Mouse (Mus musculus) E14TG2a.4 (cell line): Measurements from ENCODE around the gene Abca4.

Source experiments
- H3K27me3 ChIP-seq: 2 replicates; pipeline ENCODE4 v1.6.1; 2014; ENCODE audit warnings: low read length, control low read depth; ENCODE audit not compliant: insufficient read depth
- H3K36me3 ChIP-seq: 2 replicates; pipeline ENCODE4 v1.6.1; 2014; ENCODE audit warnings: low read length, control low read depth; ENCODE audit not compliant: insufficient read depth
- H3K4me1 ChIP-seq: replicated peaks from 2 replicates; pipeline ENCODE4 v1.6.1; 2014; ENCODE audit warnings: low read depth, low read length, control low read depth
- H3K4me3 ChIP-seq: replicated peaks from 2 replicates; pipeline ENCODE4 v1.5.1; 2014; ENCODE audit warnings: mild to moderate bottlenecking, low read length
- H3K9me3 ChIP-seq: 2 replicates; pipeline ENCODE4 v1.6.1; 2014; ENCODE audit warnings: low read length, control low read depth
- CTCF ChIP-seq: conservative IDR thresholded peaks from 2 replicates; pipeline ENCODE4 v1.5.1; 2014; ENCODE audit warnings: low read length
- NANOG ChIP-seq: IDR thresholded peaks from 2 replicates; pipeline ENCODE4 v1.6.1; 2014; ENCODE audit warnings: borderline replicate concordance, low read length, mixed read lengths
- POU5F1 ChIP-seq: IDR thresholded peaks from 2 replicates; pipeline ENCODE4 v1.6.1; 2014; ENCODE audit warnings: low read length, borderline replicate concordance

The Abca4 gene

GRCm38 (mm10) chr3:122043799-122044547, at the start of gene Abca4:
TSS of gene Abca4 (plus strand) at chr3:122044443.
- no peak for TF ChIP-seq CTCF
- TF ChIP-seq NANOG, result no peak
- TF ChIP-seq POU5F1, result no peak
- H3K4me1 ChIP-seq, result peaks cover 44% of the 10 kb centered on the region

DNA sequence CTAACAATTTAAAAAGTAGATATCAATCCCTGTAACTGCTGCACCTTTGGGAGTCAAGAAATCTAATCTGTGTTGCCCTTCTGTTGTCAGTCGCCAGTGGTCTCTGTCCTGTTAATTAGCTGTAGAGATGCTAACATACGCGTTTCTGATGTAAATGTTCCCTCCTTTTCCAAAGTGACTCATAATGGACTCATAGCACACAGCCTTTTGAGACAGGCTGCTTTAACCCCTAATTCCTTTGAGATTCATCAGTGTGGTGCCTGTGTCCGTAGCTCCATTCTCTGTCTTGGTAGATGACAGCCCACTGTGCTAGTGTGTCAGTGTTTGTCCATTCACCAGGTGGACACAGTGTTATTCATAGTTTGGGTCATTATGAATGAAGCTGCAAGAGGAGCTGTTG, 49.1 kb upstream of the Abca4 start:
- peaks cover 35% of the 10 kb centered on the region for H3K4me1 ChIP-seq
- TF ChIP-seq CTCF, result no peak
- no peak for TF ChIP-seq NANOG
- TF ChIP-seq POU5F1, result no peak
- H3K36me3 ChIP-seq, result peaks cover 13% of the 10 kb centered on the region
- no peak overlapping the region for H3K4me3 ChIP-seq
- H3K9me3 ChIP-seq, result no peaks in the 10 kb centered on the region
- no peaks in the 10 kb centered on the region for H3K27me3 ChIP-seq

More at GRCm38 (mm10) chr3:122043799-122044547, at the start of gene Abca4:
- H3K4me3 ChIP-seq, result peak within 1 kb of the TSS; percentile 52
- no peaks in the 10 kb centered on the region for H3K9me3 ChIP-seq
- peaks cover 45% of the 10 kb centered on the region for H3K27me3 ChIP-seq
- H3K36me3 ChIP-seq, result no peaks in the 10 kb centered on the region

DNA sequence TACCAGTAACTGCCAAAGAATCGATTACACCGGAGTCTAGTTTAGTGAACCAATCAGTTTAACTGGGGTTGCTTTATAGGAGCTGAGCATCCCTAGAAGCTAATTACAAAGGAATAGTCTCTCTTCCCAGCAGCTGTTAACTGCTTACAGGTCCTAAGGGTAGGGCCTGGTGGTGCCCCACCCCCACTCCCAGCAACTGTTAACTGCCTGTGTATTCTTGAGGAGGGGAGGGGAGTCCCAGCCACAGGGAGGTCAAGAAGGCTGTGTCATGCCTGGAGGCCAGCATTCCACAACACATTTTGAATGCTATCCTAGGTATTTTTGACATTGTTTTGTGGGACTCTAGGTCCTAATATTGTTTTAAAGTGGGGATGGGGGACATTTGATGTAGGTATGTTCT, 44.3 kb upstream of the Abca4 start:
- no peak for TF ChIP-seq CTCF
- TF ChIP-seq NANOG, result peak; percentile 41; the same call in 1 of the 2 replicates
- Histone ChIP-seq H3K9me3 (no peaks in the 10 kb centered on the region), H3K36me3 (peaks cover 10% of the 10 kb centered on the region; the same call in 1 of the 2 replicates), H3K4me1 (peaks cover 41% of the 10 kb centered on the region), H3K27me3 (no peaks in the 10 kb centered on the region), H3K4me3 (no peak overlapping the region)

GRCm38 (mm10) chr3:122001568-122001967, 42.7 kb upstream of the Abca4 start:
- TF ChIP-seq NANOG, result no peak
- no peak for TF ChIP-seq POU5F1
- no peak for TF ChIP-seq CTCF
- peaks cover 26% of the 10 kb centered on the region for H3K4me1 ChIP-seq
- H3K9me3 ChIP-seq, result no peaks in the 10 kb centered on the region
- no peak overlapping the region for H3K4me3 ChIP-seq
- peaks cover 10% of the 10 kb centered on the region; the same call in 1 of the 2 replicates for H3K36me3 ChIP-seq
- H3K27me3 ChIP-seq, result no peaks in the 10 kb centered on the region

DNA sequence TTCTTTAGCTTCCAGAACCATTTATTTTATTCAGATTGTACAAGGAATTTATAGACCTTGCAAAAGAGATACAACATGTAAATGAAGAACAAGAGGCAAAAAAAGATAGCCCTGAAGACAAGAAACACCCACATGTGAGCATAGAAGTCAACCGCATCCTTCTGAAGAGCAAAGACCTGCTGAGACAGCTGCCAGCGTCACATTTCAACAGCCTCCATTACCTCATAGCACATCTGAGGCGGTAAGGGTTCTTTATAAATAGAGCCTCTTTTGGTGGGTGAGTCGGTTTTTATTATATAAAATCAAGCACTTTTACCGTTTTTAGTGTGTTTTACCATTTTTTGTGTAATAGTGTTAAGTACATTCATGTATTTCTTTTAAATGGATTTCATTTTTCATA, 34.4 kb upstream of the Abca4 start:
- peaks cover 5% of the 10 kb centered on the region; the same call in 1 of the 2 replicates for H3K4me1 ChIP-seq
- H3K36me3 ChIP-seq, result peaks cover 33% of the 10 kb centered on the region
- no peak for TF ChIP-seq NANOG
- no peak for TF ChIP-seq CTCF
- no peak for TF ChIP-seq POU5F1
- no peaks in the 10 kb centered on the region for H3K9me3 ChIP-seq
- no peak overlapping the region for H3K4me3 ChIP-seq
- no peaks in the 10 kb centered on the region for H3K27me3 ChIP-seq

DNA sequence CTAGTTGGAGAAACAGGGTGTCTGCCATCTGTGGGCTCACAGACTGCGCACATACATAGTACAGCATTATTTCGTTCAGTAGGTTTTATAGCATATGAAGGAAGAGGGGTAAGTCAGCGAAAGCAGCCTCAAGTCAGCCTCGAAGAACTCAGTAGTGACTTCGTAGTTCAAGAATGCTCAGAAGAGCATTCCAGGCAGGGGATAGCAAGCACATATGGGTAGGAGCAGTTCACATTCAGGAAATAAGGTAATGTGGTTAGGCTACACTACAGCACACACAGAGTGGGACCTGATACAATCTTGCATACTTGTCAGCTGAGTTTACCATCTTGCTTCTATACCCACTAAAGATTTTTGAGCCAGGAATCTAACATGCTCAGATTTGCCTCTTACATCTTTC, 34.0 kb upstream of the Abca4 start:
- TF ChIP-seq POU5F1 (no peak), NANOG (no peak), CTCF (no peak)
- Histone ChIP-seq H3K4me1 (peaks cover 5% of the 10 kb centered on the region; the same call in 1 of the 2 replicates), H3K9me3 (no peaks in the 10 kb centered on the region), H3K4me3 (no peak overlapping the region), H3K36me3 (peaks cover 33% of the 10 kb centered on the region), H3K27me3 (no peaks in the 10 kb centered on the region)

GRCm38 (mm10) chr3:122012464-122012863, 31.8 kb upstream of the Abca4 start:
- Histone ChIP-seq H3K36me3 (peaks cover 33% of the 10 kb centered on the region), H3K4me1 (peaks cover 8% of the 10 kb centered on the region), H3K9me3 (no peaks in the 10 kb centered on the region), H3K27me3 (no peaks in the 10 kb centered on the region), H3K4me3 (no peak overlapping the region)
- no peak for TF ChIP-seq NANOG
- TF ChIP-seq CTCF, result no peak
- TF ChIP-seq POU5F1, result no peak

DNA sequence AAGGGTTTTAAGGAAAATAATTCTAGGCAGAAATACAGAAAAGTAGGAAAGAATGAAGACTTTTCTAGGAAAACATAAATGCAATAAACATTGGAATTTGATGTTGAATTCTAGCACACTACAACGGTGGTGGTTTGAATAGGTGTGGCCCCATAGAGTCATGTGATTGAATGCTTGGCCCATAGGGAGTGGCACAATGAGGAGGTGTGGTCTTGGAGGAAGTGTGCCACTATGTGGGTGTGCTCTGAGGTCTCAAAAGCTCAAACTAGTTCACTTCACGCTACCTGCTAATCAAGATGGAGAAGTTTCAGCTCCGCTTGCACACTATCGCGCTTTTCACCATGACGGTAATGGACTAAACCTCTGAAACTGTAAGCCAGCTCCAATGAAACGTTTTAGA, 25.8 kb upstream of the Abca4 start:
- peaks cover 25% of the 10 kb centered on the region for H3K4me1 ChIP-seq
- H3K9me3 ChIP-seq, result no peaks in the 10 kb centered on the region
- peaks cover 11% of the 10 kb centered on the region for H3K36me3 ChIP-seq
- no peak for TF ChIP-seq NANOG
- TF ChIP-seq CTCF, result no peak
- H3K27me3 ChIP-seq, result no peaks in the 10 kb centered on the region
- H3K4me3 ChIP-seq, result no peak overlapping the region

DNA sequence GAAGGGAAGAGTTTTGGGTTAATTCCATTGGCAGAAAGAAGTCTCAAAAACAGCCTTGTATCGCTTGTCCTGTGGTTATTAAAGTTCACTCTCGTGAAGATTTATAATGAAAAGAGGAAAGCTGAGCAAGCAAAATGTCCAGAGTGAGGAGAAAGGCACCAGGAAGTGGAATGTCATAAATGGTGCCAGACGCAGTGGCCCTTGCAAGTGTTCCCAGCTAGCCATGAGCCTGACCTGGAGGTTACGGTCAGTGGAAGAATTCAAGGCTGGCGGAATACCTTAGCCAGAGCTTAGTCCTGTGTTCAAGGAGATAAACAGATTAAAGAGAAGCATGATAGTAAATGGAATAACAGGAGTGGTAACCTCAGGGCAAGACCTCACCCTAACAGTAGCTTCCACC, 25.1 kb upstream of the Abca4 start:
- TF ChIP-seq POU5F1 (no peak), CTCF (no peak), NANOG (no peak)

More for the DNA sequence above, 25.1 kb upstream of the Abca4 start:
- no peaks in the 10 kb centered on the region for H3K27me3 ChIP-seq
- H3K4me1 ChIP-seq, result peaks cover 25% of the 10 kb centered on the region
- H3K36me3 ChIP-seq, result peaks cover 7% of the 10 kb centered on the region
- no peaks in the 10 kb centered on the region for H3K9me3 ChIP-seq
- no peak overlapping the region for H3K4me3 ChIP-seq
